1 mouse cellular context compared by ENCODE assay signal in the genomic region with DNA sequence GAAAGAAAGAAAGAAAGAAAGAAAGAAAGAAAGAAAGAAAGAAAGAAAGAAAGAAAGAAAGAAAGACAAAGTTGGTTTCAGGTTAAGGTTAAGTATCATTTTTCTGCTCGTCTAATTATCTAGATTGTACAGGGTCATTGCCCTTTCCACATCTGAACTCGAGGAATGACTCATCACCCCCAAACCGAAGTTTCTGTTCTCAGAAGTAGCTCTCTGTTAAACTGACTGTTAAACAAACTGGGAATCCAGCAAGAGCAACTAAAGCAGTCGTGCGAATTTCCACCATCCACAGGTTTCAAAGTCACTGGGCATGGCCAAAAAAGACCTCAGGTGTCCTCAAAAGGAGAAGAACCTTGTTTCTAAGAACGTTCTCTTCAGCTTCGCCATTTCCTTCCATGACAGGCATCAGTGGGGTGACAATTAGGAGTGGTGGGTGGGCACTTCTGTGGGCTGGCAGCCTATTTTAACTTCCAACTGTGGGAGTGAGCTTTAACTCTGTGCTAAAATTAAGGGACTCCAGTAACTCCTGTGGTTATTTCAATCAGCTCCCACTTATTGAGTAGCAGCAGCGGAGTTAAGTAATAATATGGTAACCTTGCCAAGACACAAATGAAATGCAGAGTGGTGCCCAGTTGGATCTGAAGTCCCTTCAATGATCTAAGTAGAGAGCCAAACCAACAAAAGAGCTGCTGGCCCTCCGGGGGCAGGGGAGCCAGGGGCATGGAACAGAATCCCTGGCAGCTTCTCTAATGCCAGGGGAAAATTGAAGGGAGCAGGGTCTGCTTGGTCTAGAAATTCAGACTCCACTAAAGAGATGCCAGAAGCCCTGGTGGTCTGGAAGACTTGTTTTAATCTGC.
TF ChIP-seq lines count a peak whose summit lies in the region.

No protein-coding gene starts in this region.

TF ChIP-seq in CH12.LX, 34 proteins besides CTCF, POLR2A, EP300 and RAD21 (continued from another document):
- TF ChIP-seq UBTF (IDR thresholded peaks at IDR 0.05; ENCODE audit: low read depth, low read length) = 0 out of 2 replicates have a peak, but pooled peaks have one; percentile 47
